Mouse (Mus musculus) layer of hippocampus, postnatal 36 days (tissue): Measurements from ENCODE around the gene Zfp839. TPM values are rescaled to one million over a fixed set of nuclear protein-coding genes. Genes with fewer than 3 reads are reported as not detected.

ENCODE experiments used
- DNase-seq, 2 experiments: peaks; one replicate each; pipeline ENCODE4 v3.0.0; 2022
- total RNA-seq, 2 experiments: library from RNA; stranded (reverse); gene quantifications; 2 replicates each; pipeline ENCODE4 v1.2.3; 2021

Zfp839 gene
- total RNA-seq, 2 experiments from 2014 or later = 11.6 to 12.4 TPM

GRCm38 (mm10) chr12:110885251-110885650 is 35.2 kb downstream of the Zfp839 start:
- DNase-seq = no peak

GRCm38 (mm10) chr12:110888106-110888505 is 38.1 kb downstream of the Zfp839 start:
- DNase-seq = no peak

GRCm38 (mm10) chr12:110888606-110889005 is 38.6 kb downstream of the Zfp839 start:
- DNase-seq = no peak

- peak; percentile 97 for DNase-seq
These were observed 39.3 kb downstream of the Zfp839 start, which contains the start of the genes Cinp and Tecpr2 for GRCm38 (mm10) chr12:110889036-110890020. Gene Cinp (minus strand): TSS chr12:110889145. Gene Tecpr2 (plus strand): TSS chr12:110889264.

- no peak for DNase-seq
These were observed 41.8 kb downstream of the Zfp839 start for GRCm38 (mm10) chr12:110891887-110892286.

GRCm38 (mm10) chr12:110902106-110902505 is 52.1 kb downstream of the Zfp839 start:
- no peak for DNase-seq

GRCm38 (mm10) chr12:110903536-110903935 is 53.5 kb downstream of the Zfp839 start:
- DNase-seq = no peak

GRCm38 (mm10) chr12:110907845-110908244 is 57.8 kb downstream of the Zfp839 start:
- DNase-seq = no peak

- no peak for DNase-seq
These were observed 59.9 kb downstream of the Zfp839 start for GRCm38 (mm10) chr12:110909962-110910361.

GRCm38 (mm10) chr12:110915761-110916160 is 65.7 kb downstream of the Zfp839 start:
- DNase-seq = no peak

Other genes starting within 250 kb of the Zfp839 start
- gene Dync1h1, start 248.8 kb upstream of the Zfp839 start, total RNA-seq = 100 to 1,000 TPM; 282 to 292 TPM
- gene 1700001K19Rik, start 167.6 kb upstream of the Zfp839 start, total RNA-seq = not detected
- 1,000 to 10,000 TPM; 1,068 to 1,130 TPM for gene Hsp90aa1, start 147.5 kb upstream of the Zfp839 start, total RNA-seq
- 10 to 100 TPM; 42.2 to 45.1 TPM for gene Wdr20, start 112.3 kb upstream of the Zfp839 start, total RNA-seq
- 10 to 100 TPM; 11.8 TPM for gene Mok, start 9.3 kb upstream of the Zfp839 start, total RNA-seq
- gene Cinp, start 38.9 kb downstream of the Zfp839 start, total RNA-seq = 10 to 100 TPM; 58.5 to 68.2 TPM
- gene Tecpr2, start 39.0 kb downstream of the Zfp839 start, total RNA-seq = 10 to 100 TPM; 41.6 to 43.2 TPM
- gene Ankrd9, start 128.8 kb downstream of the Zfp839 start, total RNA-seq = 10 to 100 TPM; 12.8 to 14.4 TPM
- gene Rcor1, start 189.1 kb downstream of the Zfp839 start, total RNA-seq = 10 to 100 TPM; 18.2 to 18.3 TPM